Mouse (Mus musculus) forelimb bud, embryonic 11.5 days (tissue): ENCODE results near the gene Myo16.

ENCODE experiments used
- DNase-seq: peaks from one replicate; pipeline ENCODE4 v3.0.0-alpha.2; 2012; ENCODE audit warnings: low read depth, low spot score

Myo16 gene

GRCm38 (mm10) chr8:10413881-10414280, 260.2 kb downstream of the Myo16 start:
- no peak for DNase-seq

DNA sequence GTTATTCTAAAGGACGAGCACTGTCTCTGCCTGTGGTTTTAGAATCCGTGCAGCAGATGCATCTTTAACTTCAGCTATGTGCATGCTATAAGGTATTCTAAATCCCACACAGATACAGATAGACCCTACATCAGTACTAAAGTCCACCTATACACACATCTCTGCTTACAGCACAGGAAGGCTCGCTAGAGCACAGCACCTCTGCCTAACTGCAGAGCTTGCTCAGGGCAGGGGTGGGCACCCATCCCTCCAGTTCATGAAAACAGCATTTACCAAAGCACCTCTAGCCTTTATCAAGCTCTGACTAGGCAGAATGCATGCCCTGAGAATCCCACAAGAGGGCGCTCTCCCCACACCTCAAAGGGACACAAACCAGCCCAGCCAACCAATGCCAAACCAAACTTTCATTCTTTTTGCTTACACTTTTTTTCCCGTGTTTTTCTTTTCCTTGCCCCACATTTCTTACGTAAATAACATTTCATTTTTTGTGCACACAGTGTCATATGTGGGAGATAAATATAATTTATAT, 261.0 kb downstream of the Myo16 start:
- peak; percentile 76 for DNase-seq

GRCm38 (mm10) chr8:10415288-10415687, 261.6 kb downstream of the Myo16 start:
- DNase-seq = no peak

GRCm38 (mm10) chr8:10415885-10416284, 262.2 kb downstream of the Myo16 start:
- DNase-seq = no peak

- DNase-seq = no peak
These were observed 263.1 kb downstream of the Myo16 start for GRCm38 (mm10) chr8:10416806-10417205.

- no peak for DNase-seq
These were observed 263.6 kb downstream of the Myo16 start for GRCm38 (mm10) chr8:10417281-10417680.

GRCm38 (mm10) chr8:10418013-10418412, 264.3 kb downstream of the Myo16 start:
- no peak for DNase-seq

- DNase-seq = no peak
These were observed 265.3 kb downstream of the Myo16 start for GRCm38 (mm10) chr8:10418971-10419370.

GRCm38 (mm10) chr8:10419726-10420125, 266.0 kb downstream of the Myo16 start:
- no peak for DNase-seq

- DNase-seq = no peak
These were observed 266.8 kb downstream of the Myo16 start for GRCm38 (mm10) chr8:10420551-10420950.

DNA sequence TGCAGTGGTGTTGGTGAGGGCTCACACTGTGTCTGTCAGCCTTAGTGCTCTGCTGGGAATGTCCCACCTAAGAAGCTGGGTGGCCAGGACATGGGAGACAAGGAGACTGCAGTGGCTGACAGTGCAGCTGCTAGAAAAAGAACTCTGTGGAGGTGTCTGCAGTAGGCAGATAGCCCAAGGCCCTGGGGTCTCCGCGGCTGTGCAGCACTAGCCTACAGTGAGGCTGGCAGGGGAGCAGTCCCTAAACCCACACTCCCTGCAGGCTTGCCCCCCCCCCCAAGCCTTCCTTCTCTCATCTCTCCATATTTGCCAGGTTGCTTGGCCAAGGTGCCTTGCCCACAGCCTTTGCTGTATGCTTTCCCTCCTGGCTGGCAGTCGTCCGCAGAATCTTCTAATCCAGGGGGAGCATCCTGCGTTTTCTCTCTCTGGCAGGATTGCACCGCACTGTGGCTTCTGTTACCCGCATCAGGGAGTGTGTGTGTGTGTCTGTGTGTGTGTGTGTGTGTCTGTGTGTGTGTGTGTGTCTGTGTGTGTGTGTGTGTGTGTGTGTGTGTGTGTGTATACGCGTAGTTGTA, 267.9 kb downstream of the Myo16 start:
- no peak for DNase-seq

GRCm38 (mm10) chr8:10435492-10435891, 281.8 kb downstream of the Myo16 start:
- no peak for DNase-seq

DNA sequence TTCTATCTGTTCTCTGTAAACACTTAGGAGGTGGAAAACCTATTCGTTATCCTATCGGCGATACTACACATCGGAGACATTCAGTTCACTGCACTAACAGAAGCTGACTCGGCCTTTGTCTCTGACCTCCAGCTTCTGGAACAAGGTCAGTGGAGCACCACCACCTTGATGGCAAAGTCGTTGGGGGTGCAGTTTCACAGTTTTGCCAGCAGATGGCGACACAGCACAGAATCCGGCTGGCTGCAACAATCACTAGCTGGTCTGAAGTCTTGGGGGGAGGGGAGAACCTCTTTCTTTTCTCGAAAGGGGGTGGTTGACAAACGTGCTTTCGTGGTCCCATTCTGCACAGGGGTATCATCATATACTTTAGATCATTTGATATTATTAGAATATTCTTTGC, 285.1 kb downstream of the Myo16 start:
- DNase-seq = peak; percentile 81

GRCm38 (mm10) chr8:10439595-10440453, 286.1 kb downstream of the Myo16 start:
- peak; percentile 34 for DNase-seq

GRCm38 (mm10) chr8:10442562-10442961, 288.9 kb downstream of the Myo16 start:
- DNase-seq = no peak

GRCm38 (mm10) chr8:10445011-10445410, 291.3 kb downstream of the Myo16 start:
- no peak for DNase-seq

- no peak for DNase-seq
These were observed 294.8 kb downstream of the Myo16 start for GRCm38 (mm10) chr8:10448545-10448944.

- no peak for DNase-seq
These were observed 299.3 kb downstream of the Myo16 start for GRCm38 (mm10) chr8:10453046-10453445.

DNA sequence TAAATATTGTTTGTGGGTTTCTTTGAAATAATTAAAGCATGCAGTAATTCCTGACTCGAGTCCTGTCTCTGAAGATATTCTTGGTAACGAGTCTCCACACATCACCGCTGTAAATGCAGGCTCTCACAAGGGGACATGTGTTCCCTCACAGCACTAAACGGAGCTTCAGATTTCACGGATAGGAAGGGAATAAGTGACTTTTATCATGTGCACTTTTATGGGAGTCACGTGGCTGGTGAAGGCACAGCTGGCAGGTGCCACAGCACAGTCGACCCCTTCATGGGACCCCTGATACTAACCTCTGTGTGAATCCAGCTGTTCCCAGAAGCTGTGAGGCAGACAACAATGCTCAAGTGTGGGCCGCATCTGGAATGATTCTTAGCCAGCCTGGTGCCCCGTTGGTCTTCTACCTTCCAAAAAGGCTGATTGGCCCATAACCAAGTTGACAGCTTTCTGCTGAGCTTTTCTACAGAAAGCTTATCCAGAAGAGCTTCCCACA, 304.5 kb downstream of the Myo16 start:
- peak; percentile 48 for DNase-seq

DNA sequence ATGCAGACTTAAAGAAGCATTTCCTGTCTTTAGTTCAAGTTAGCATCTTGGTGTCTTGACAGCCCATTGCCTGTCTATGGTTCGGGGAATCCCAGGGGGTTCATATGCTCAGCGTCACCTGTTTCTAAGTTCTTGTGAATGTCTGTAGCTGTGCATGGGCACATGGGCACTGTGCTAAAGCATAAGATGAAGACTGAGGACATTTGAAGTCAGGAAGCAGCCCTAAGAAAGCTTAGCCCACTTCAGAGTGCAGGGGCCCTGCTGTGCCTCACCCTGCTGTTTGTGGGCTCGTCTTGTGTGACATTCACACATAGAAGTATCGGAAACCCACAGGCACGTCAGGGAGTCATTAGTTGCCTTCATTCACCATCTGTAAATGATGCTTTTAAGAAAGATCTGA, 308.6 kb downstream of the Myo16 start:
- DNase-seq = no peak

GRCm38 (mm10) chr8:10468490-10468889, 314.8 kb downstream of the Myo16 start:
- no peak for DNase-seq

DNA sequence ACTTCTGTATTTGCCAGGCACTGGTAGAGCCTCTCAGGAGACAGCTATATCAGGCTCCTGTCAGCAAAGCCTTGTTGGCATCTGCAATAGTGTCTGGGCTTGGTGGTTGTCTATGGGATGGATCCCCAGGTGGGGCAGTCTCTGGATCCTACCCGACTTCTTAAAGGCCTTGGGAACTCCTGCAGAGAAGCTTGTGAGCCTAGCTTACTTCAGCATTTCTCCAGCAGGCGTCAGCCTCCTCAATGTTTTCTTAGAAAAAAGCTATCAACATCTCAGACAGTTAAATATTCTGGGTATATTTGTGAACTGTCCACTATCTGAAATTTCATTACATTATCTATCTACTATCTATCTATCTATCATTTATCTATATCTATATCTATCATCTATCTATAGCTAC, 315.9 kb downstream of the Myo16 start:
- no peak for DNase-seq

- DNase-seq = peak; percentile 14
These were observed 316.6 kb downstream of the Myo16 start for GRCm38 (mm10) chr8:10470280-10470679.
